Mouse (Mus musculus) CD4-positive helper T cell, adult 2 months (primary cell): ENCODE measurements around the gene Insl5.
A peak's percentile ranks its signal among the peaks of the same experiment; 100 is the strongest.

ENCODE experiments used
- DNase-seq: peaks from one replicate; pipeline ENCODE4 v3.0.0-alpha.2; 2012; ENCODE audit warnings: low read depth, missing footprints, low spot score

The Insl5 gene

DNA sequence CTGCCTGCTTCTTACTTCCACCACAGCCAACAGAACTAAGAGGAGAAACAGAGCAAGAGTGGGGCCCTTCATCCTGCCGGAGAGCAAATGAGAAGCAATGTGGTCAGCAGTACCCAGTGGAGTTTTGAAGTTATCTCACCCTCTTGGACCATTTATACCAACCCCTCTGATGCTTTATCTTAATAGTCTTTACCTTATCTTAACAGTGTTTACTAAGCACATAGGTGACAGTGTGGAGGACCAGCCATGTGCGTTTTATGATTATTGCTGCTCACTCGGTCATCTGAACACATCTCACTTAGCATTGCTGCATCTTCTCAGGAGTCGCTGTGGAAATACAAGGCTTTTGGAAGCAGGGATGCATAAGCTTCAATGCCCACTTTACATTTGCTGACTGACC, at the start of gene Insl5:
TSS of gene Insl5 (minus strand) at position 222 of the 400 bp plus-strand sequence.
- DNase-seq: no peak

DNA sequence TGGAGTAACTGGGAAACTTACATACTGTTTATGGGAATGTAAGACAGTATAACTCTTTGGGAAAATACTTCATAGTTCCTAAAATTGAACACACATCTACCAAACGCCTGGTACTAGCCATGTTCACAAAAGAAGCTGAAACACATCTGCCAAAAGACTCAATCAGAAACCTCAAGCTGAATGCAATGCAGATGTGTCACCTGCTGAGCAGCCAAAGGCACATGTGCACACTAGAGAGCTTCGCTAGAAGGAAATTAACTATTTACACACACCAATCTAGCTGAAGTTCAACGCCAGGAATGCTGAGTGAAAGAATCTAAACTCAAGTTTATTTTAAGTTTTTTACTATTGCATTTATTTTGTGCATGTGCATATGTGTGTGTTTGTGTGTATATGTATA, 44.0 kb upstream of the Insl5 start:
- DNase-seq: no peak

DNA sequence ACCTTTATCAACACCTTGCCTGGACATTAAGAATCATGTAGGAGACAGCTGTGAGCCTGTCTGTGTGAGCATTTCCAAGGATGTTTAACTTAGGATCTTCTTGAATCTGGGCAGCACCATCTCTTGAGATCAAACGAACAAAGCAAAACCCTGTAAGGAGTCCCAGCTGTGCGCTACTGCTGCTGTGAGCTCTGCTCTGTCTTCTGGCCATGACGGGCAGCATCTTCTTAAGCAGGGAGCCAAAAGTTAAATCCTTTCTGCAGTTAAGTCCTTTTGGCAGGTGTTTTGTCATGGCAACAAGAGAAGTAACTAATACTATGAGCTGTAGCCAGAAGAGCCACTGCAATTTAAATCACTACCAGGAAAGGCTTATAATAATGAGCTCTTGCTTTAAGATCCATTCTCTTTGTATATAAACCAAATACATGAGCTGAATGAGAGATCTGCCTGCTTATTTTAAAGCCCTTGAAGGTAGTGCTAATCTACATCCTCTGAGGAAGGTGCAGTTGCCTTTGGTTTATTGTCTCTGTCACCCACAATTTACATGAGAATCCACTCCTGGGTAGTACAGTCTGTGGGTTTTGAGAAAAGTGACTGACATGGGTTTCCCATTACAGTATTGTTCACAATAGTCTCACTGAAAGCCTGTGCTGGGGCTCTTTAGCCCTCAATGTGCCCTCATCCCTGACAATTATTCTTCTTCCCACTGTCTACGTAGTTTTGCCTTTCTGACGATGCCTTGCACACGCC, 41.4 kb upstream of the Insl5 start:
- DNase-seq: no peak

DNA sequence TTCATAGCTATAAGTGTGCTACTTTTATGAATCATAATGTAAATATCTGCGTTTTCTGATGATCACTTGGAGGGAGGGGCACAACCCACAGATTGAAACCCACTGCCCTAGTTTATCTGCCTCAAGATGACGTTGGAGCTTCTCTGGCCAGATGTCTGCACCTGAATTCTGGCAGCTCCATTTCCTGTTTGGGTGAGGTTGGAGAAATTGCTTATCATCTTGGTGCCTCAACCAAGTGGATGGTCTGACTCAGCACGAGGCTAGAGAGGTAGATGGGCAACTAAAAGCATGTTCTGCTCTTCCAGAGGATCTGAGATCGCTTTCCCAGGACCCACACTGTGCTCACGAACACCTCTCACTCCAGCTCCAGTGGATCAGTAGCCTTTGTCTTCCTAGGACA, 38.3 kb upstream of the Insl5 start:
- DNase-seq: no peak

DNA sequence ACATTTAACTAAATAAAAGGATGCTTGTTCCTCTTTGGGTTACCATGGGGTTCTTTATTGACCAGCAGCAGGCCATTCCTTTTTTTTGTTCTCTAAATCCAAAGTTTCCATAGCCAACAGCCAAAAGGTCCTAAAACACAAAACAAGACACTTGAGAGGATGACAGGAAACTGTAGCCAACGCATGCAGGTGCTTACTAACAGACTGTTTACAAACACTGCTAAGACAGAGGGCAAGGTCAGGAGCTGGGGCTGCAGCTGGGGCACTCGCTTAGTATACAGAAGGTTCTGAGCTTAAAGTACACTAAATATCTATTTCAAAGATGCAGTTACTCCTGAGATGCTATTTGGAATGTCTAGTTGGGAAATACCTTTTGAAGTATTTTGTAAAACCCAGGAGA, 37.8 kb upstream of the Insl5 start:
- no peak for DNase-seq

DNA sequence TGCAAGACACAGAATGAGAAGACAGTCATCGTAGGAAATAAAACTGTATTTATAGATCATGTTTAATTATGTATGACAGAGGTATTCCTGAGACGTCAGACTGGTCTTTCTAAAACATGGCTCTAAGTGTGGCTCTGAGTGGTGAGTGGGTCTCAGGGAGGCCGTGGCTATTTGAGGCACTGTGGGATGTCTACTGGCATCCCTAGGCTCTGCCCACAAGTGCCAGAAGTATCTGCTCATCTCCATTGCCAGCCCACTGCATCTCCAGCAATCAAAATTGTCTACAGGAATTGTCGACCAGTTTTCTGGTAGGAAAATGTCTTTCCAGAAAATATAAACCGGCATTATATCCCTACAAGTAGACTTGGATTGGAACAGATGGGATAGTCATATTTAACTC, 30.3 kb upstream of the Insl5 start:
- DNase-seq: no peak

DNA sequence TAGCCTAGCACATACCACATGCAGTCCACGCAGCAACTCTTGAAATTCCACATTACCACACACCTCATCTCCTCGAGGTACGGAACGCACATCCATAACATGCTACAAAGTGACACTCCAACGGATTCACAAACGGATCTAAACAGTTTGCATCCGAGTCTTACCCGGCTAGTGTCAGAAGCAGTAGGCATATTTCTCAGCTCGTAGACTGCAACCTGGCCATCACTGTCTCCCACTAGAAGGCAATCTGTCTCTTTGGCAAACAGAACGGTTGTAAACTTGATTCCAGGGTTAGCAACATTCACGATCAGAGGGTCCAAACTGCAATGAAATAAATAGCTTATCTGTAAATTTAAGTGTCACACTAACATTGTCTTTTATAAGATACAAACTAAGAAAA, 21.4 kb upstream of the Insl5 start:
- DNase-seq: no peak

DNA sequence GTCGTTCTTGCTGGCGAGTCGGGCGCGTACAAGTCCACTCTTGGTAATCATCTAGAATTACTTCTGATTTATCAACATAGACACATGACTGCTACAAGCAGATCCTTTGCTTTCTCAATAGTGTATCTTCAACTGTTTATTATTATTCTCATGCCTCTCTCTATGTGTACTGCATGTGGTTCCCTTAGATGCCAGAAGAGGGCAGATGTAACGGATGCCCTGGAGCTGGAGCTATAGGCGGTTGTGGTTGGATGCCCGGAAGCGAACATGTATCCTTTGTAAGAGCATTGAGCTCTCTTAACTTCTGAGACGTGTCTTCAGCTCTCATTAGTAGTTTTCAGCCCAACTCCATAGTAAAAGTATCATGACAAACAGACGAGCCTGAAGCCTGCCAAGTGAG, 16.4 kb upstream of the Insl5 start:
- peak; percentile 12 for DNase-seq

DNA sequence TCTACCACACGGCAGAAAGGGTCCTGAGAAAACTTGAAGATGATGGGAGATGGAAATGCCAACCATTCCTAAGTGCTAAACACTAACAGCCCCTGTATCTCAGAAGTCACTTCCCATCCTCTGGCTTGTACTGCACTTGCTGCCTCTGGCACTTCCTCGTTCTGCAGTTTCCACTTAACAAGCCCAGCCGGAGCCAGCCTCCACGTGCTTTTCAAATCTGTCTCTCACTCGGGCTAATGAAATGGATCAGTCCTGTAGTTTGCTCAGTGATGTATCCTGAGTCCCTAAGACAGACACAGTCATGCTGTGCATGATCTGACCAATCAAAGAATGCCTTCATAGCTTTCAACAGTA, 13.2 kb upstream of the Insl5 start:
- DNase-seq: no peak

DNA sequence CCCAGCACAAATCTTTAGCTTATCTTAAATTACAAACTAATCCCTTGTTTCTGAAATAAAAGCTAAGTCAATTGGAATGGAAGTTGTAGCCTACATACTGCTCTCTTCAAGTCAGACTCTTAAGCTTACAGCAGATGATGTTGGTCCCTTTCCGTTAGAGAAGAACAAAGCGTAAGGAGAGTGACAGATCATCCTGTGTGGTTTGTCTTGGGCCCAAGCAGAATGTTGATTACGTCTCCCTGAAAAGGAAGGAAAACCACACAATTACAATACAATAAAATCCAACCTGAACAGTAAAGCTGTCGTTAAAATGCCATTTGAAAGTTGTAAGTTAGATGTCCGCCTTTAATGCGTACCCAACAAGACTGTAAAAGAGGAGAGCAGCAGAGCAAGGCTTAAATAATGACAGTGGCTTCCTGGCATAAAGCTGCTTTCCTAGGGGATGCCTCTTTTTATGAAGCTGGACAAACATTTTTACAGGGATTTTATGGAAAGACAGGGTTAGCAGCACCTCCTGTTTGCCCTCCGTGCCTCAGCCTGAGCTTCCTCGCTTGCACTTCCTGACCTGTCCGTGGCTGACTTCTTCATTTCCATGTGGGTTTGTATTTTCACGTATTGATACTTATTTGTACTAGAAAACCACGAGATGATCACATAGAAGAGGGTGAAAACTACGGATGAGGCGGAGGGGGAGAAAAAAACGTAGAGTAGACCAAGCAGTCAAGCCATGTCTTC, 12.6 kb upstream of the Insl5 start:
- DNase-seq: peak; percentile 43

DNA sequence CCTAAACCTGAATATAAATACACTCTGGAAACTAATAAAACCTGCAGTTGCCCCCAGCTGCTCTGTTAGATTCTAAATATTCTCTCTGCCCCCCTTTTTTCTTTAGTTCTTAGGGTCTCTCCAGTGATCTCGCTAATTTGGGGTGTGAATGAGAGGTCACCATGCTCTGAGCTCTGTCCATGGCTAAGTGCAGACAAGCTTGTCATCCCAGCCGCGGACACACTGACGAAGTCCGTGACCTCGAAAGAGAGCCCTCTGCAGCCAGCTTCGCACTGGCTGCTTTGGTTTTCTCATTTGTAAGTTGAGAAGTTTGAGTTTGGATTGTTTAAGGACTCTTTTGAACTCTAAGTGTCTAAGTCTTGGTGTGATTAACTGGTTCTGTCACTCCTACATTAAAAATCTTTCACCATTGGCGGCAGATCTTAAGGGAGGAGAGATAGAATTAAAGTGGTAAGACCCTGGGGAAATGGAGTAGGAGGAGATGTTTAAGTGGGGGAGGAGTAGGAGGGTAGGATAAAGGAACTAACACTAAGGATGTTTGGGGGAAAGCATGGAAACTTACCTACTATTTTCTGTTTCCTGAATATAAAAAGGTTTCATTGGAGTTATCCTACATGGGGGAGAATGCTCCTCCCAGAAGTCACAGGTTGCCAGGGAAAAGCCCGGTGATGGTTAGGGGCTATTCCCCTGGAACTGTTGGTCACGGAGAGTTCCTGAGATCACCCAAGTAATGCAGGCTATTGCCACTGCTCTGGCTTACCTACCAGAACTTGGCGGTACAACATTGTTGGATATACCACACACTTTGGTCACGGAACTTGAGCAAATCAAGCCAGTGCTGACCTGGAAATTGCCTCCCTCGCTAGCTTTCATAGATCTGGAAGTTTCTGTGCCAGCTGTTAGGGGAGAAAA, 1.8 kb upstream of the Insl5 start:
- no peak for DNase-seq

DNA sequence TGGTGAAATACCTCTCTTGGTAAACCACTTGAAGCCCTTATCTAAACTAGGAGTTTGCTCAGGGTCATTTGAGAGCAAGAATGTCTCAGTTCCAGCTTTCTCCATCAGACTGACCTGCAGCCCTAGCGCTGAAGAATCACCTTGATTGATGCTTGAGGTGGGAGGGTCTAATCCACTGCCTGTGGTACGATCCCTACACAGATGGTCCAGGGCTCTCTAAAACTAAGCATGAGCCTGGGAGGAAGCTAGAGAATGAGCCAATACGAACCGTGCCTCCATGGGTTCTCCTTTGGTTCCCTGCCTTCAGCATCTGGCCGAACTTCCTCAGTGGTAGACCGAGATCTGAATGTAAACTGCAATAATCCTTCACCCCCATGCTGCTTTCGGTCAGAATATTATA, 1.1 kb upstream of the Insl5 start:
- DNase-seq: no peak

DNA sequence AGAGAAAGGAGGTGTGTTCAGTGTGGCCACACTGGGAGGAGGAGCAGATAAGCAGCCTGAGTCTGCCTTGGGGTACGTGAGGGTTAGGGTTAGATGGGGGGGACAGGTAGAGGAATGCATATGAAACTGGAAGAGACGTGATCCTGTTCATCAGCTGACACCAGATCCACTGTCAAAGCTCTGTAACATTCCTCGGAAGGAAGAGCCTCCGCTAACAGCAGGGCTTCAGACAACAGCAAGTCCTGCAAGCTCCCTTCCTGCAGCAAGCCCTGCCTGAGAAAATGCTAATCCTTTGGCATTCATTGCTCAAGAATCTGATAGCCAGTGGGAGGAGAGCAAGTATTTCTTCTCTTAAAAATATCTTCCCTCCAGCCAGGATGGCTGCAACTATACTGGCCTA, 13.2 kb downstream of the Insl5 start:
- no peak for DNase-seq

DNA sequence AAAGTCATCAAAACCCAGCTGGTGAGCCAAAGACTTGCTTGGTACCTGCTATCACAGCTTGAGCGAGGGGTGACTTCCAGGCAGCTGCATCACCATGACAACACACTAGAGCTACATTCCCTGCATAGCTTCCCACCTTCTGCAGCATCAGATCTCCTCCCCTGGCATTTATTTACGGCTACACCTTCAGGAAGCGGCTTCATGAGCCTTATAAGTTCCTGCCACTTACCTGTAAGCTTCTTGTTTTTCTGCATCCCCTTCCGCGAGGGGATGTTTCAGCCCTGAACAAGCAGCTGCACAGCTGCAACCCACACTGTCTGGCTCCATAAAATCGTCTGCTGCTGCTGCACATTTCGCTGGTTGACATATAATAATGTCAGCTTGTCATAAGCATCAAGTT, 14.8 kb downstream of the Insl5 start:
- DNase-seq: no peak

DNA sequence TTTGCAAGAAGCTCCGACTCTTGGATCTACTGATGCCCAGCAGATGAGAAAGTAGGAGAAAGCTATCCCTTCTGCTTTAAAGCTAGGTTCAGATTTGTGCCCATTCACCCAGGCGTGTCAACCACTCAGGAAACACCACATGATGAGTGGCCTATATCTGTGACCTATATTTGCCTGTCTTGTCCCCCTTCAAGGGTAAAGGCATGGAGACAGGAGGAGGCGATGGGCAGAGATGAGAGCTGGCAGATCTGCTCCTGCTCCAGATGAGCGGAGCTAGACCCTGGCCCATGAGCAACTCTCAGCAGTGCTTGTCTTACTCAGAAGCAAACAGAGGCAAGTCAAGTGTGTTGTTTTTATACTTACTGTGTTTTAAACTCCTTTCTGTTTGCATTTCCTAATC, 15.9 kb downstream of the Insl5 start:
- DNase-seq: no peak

DNA sequence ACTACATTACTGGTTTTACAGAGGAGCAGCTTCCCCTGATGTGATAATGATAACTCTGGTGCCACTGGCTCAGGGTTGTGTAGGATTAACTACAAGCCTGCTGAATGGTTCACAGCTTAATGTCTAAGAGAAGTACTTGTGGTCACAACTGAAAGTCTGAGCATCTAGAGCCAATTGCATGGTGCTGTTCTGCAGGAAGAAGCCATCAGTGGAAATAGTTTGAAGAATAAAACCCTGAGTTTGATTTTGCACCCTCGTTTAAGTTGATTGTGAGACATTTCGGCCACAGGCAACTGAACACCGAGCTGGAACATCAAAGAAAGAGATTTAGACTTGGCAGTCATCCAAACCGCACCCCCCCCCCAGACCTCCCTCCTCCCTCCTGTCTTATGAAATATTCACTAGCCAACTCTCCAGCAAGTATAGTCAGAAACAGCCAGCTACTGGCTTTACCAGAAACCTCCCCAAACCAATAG, 19.7 kb downstream of the Insl5 start:
- peak; percentile 67 for DNase-seq

DNA sequence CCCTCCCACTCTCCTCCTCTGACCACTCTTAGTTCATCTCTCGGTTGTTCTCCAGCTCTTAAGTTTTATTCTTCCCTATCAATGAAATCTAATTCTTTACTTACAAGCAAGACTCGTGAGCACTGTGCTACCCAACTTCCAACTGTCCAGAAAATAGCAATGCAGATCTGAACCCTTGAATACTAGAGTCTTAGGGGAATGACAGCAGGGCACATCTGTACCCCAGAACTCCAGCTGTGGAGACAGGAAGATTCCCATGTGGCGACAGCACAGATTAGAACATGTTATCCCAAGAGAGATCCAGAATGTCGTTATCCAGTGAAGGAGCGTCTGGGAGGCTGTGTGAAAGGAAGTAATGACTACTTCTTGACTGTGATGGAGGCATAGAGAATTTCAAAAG, 20.4 kb downstream of the Insl5 start:
- no peak for DNase-seq

DNA sequence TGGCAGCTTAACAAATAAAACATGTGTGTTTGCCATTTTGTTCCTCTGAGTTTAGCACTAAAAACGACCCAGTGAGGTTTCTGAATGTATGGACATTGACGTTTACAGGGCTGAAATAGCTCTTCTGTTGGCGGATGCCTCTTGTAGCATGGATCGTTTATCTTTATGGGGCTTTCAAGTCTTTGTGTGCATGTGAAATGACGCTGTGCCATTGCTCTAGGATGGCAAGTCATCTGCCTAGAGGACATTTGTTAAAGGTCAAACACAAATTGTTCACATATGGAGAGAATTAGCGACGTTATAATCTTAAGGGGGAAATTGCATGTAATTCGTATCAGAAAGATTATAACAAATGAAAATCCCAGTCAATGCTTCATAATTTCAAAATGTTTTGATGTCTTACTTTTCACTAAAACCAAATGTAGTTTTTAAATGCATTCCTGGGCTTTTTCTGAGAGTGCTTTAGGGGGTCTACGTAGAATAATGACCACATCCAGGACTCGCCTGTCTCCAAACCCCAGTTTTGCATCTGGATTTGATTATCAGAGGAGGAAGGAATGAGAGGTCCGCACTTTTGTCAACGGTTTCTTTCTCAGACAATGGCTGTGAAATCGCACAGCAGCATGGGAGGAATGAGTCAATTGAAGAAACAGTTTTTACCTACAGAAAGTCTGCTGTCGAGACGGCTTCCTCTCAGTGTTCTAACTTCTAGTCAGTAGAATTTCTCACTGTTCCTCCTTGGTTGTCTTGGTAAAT, 21.3 kb downstream of the Insl5 start:
- no peak for DNase-seq

DNA sequence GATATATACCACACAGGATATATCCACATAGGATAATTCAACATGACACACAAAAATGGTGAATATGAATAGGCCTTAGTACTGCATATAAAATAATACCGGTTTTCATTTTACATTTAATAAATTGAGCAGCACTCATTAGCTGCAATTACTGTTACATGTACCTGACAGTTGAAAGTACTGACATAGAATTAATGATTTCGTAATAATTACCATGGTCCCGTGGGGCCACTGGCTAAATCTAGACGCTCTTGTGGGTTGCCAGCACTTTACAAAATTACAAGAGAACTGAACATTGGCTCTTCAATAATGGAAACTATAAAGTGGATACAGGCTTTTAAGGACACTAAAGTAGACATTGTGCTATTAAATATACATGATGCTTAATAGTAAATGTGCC, 22.0 kb downstream of the Insl5 start:
- DNase-seq: no peak

DNA sequence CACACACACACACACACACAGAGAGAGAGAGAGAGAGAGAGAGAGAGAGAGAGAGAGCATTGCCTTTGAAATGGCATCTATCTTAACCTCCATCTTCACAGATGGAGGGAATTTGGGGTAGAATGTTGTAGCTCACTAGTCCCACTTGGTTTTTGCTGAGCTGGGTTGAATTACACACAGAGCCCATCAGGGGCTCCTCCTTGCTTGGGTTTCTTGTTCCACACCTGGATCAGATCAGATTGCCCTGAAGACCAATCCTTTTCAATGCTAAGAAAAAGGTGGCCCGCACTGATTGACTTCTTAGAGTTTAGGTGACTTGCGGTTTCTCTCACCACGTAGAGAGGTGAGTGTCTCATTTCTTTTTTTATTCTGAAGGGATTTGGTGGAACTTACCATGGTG, 35.0 kb downstream of the Insl5 start:
- no peak for DNase-seq

DNA sequence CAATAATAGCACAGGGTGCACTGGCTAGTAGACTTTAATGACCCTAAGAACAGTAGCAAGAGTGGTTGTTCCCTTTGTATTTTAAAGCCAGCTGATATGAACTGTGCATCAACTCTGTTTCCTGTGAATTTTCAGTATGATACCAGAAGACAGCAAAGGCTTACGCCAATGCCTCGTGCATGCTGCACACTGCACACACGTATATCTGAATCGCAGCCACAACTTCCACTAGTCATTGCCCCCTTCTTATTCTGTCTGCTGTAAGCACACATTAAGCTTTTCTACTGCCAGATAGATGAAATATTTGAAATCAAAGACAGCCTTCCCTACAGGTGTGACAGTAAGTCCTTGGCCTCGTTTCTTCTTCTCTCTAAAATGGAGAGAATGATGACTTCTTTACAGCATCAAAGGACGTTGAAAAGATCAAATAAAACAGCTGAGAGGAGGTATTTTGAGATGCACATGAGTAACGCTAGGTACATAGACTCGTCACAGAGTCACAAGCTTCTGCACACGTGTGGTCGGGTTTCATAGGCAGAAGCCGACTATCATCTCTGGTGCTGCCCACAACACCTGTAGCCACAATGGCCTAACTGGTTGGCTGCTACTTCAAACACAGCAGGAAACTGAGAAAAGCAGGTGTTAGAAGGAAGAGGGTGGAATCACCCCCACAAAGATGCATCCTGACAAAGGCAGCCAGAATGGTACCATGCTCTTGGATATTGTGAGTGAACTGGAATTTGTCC, 35.9 kb downstream of the Insl5 start:
- peak; percentile 65 for DNase-seq
